Mouse (Mus musculus): ENCODE data around the gene Apol6.
"Not testable (repeated sequence)": the region's sequence is repeated elsewhere in the genome, so short reads cannot be mapped to it uniquely, and the experiment has no call there.

- not testable (repeated sequence) for TF ChIP-seq CTCF (IDR thresholded peaks at IDR 0.05; ENCODE audit: low read depth, low read length); POLR2A (IDR thresholded peaks at IDR 0.05; ENCODE audit: insufficient read depth, low read length)
These were observed 14.9 kb downstream of the Apol6 start for GRCm38 (mm10) chr15:77059416-77059815.
